Mouse (Mus musculus) spleen, postnatal 10 days (tissue): ENCODE data around the gene Ryr3.

Experiments used
- DNase-seq, 2 experiments: peaks; one replicate each; pipeline ENCODE4 v3.0.0; 2021 to 2022; ENCODE audit warnings: low spot score in 2 of 2

Ryr3 gene

DNA sequence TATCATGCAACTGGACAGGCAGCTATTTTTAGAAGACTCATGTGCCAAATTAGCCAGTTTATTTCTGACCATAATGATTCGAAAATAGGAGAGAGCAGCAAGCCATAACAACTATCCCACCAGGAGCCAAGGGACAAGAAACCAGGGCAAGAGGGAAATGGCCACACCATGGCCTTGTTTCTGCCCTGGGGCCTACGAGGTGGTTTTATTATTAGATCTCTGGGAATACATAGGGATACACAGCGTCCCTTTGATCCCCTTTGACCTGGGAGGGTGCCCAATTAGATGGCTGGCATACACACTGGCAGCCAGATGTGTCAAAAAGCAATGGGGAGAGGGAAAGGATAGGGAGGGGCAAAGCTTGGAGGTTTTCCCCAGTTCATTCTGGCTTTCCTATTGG lies 563.1 kb downstream of the Ryr3 start:
- DNase-seq: no peak

DNA sequence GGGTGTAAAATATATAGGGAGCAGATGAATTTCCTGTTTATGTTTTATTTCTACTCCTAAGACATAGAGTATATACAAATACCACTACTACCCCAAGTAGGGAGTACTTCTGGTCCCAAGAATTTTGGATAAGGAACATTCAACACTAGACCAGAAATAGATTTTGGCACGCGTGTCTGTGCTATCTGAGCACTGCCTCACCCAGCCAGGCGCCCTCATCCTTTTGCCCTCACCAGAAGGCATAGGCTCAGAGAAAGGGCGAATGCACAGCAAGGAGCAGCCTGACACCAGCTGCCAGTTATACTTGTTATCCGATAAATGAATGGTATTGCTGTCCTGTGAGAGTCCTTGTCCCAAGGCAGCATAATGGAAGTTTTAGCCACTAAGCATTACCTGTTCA lies 579.7 kb downstream of the Ryr3 start:
- no peak for DNase-seq

DNA sequence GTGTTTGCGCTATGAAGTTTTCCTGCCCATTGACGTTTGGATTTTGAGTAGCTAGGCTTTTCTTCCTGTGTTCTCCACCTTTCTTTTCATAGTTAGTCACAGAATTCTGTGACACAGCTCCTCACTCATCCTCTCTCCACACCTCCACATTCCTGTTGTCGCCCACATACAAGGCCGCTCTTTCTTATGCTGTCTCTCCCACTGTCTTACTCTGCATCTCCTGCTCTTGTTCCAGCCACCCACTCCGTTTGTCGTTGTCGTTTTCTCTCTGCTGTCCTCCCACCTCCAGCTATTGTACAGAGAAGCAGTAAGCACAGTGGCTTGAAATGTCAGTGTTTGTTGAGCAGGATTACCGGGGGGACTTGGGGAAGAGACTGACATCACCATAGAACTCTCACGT lies 584.4 kb downstream of the Ryr3 start:
- DNase-seq: no peak

DNA sequence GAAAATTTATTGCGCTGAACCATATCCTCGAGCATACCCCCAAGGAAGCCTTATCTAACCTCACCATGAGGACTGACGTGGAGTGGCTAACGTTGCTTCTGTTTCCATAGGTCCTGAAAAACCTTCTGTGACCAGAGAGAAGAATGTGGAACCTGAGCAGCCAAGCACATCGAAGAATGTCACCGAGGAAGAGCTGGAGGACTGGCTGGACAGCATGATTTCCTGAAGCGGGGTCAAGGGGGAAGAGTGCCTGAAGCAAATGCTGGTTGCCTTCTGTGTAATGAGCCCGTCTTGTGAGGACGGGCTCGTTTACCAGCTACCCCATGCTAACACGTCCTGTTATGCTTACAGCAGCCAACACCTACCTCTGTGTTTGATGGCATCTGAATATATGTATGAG lies 586.2 kb downstream of the Ryr3 start:
- no peak for DNase-seq

DNA sequence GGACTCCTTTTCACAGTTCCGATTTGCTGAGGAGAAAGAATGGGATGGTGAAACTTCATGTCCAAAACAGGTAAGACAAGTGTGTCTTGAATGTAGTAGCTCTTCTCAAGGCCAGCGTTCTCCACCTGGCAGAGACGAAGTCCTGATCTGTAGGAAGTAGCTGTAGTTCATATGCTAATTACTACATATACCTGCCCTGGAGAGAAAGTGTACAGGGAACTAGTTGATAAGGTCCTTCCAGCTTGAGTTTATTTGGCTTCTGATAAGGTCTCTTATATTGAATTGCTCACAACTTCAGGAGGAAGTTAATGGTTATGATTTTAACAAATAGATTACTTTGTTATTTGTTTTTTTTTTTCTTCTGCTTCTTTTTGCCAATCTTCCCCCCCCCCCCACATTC lies 591.7 kb downstream of the Ryr3 start:
- DNase-seq: no peak

DNA sequence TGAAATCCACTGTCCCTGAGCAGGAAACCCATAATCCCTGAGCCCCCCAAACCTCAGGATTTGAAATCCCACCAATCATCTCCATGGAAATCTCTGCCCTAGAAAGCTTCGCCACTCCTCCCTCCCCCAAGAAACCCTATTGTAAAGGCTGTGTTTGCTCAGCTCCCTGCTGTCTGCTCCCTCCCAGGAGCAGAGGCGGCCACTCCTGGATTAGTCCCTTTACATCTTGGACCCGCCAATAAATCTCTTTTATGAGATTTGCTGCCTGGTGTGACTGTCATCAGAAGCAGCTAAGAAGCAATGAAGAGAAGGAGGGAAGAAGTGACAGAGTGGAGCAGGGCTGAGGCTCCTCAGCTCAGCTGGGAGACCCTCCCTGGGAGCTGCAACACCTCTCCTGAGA lies 599.7 kb downstream of the Ryr3 start:
- DNase-seq: no peak

DNA sequence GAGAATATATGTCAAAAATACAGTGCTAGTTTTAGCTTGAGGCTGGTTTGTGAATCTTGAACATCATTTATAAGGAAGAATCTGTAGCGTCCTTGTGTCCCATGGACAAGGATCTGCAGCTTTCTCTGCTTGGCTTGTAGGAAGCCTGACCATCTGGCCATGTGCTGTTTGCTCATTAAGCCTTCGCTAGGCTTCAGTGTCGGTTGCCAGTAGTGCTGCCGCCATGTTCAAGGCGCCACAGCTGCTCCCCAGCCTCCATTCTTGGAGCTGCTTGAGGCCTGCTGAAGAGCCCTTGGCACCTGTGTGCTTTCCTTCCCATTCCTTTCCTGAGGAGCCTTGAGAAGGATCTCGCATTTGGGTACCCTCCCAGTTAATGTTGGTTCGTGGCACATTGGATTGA lies 602.5 kb downstream of the Ryr3 start:
- DNase-seq: no peak

DNA sequence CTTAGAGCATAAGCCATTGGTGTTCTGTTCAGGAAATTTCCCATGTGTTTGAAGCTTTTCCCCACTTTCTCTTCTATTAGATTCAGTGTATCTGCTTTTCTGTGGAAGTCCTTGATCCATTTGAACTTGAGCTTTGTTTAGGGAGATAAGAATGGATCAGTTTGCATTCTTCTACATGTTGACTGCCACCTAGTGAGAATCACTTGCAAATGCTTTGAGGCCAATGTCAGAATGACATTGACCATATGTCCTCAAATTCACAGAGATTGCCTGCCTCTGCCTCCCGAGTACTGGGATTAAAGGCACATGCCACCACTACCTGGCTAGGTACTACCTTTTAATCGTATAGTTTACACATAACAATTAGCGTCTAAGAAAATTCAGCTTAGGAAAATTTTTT lies 604.3 kb downstream of the Ryr3 start:
- DNase-seq: no peak

DNA sequence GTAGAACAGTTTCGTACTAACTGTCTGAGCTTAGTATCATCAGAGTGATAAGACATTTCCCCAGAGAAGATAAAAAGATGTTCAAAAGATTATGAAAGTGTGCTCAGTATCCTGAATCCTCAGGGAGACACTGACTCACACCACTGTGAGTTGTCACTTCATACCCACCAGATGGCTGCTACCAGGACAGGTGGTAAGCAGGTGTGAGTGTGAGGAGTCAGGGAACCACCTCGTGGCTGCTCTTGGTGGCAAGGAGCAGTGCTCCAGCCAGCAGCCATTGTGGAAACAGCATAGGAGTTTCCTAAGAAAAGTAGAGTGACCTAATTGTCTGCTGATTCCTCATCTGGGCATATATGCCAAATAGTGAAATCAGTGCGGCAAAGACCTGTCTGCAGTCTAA lies 610.4 kb downstream of the Ryr3 start:
- no peak for DNase-seq

DNA sequence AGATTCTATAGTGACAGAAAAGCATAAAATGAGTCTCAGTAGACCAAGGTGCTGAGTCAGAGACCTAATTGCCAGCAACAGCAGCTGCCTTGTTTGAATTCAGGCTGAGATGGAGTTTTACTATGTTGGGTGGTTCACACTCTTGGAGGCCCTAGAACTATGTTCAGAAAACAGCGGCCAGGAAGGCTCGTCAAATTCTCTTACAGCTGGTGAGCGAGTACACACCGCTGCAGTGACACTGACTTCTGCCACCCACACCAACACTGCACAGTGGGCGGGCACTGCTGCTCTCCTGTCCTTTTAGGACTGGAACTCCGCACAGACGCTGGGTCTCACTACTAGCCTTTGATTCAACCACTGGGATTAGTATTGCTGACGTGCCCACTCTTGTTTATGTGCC lies 614.4 kb downstream of the Ryr3 start:
- no peak for DNase-seq

DNA sequence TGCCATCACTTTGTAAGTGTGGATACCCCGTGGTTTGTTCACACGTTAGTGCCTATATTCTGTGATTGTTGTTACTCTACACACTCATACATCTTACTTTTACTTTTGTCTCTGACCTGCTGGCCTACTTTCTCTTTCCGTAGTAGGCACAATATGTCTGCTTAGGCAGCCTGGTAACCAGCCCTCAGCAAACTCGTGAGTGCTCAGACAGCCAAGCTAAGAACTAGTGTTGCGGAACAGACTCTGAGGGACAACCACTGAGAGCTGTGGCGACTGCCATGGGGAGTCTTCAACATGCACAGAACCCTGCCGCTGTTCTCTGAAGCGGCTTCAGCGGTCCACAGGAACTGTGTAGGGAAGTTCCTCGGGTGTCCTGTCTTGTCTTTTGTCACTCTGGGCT lies 616.7 kb downstream of the Ryr3 start:
- DNase-seq: no peak

DNA sequence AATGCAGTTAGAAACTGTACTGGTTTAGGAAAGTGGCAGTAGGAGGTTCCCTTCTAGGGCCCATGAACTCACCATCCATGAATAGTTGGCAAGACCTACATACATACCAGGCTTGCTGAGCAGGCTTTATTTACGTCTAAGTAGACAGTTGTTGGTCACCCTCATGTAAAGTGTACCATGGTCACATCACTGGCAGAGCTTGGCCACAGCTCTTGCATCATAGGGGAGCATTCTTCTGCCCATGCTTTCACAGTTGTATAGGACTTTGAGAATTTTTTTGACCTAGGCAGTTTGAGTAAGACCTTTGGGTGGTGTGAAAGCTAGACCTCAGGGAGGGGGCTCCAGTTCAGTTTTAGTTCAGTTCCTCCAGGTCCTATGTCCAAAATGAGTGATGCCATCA lies 619.8 kb downstream of the Ryr3 start:
- DNase-seq: no peak

DNA sequence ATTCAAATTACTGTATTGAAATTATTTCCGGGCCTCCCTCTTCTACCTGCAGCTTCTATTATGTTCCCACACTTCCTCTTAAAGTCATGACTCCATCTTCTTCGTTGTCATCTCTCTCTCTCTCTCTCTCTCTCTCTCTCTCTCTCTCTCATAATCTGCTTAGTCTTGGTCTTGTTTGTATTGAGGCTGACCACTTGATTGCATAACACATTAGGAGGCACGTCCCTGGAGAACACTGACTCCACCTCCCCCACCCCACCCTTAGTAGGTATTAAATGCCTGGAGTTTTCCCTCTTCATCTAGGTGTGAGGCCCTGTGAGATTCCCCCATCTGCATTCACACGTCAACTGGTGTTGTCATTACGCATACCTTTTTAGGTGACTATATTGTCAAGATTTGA lies 620.5 kb downstream of the Ryr3 start:
- DNase-seq: no peak

DNA sequence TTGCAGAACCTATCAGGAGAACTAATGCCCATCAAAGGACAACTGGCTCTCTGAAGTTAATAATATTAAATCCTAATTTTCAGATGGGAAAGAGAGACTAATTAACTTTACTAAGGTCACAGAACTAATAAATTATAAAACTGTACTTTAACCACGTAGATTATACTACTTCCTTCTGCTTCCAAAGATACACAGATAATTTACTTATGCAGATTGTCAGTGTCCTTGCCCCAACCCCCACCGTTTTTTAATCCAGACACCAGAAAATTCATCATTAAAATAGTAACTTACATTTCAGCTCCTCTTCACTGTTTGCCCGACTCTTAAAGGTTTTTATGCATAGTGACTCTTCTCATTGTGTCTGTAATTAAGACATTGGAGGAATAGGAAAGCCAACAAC lies 621.1 kb downstream of the Ryr3 start:
- no peak for DNase-seq

DNA sequence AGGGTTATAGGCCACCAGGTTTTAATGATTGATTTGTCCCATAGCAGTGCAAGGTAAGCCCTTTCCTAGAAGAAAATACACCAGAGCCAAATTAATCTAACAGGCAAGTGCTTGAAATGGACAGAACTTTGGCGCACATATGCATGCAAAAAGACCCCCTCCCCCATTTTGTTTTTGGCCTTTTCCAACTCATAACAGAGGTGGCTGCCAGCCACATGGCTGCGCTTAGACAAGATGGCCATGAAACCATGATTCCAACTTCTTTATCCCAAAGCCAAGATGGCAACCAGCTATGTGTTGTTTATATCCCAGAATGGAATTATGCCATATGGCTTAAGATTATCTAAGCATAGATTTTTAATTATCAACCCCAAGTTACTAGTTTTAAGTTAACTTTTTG lies 623.1 kb downstream of the Ryr3 start:
- no peak for DNase-seq

DNA sequence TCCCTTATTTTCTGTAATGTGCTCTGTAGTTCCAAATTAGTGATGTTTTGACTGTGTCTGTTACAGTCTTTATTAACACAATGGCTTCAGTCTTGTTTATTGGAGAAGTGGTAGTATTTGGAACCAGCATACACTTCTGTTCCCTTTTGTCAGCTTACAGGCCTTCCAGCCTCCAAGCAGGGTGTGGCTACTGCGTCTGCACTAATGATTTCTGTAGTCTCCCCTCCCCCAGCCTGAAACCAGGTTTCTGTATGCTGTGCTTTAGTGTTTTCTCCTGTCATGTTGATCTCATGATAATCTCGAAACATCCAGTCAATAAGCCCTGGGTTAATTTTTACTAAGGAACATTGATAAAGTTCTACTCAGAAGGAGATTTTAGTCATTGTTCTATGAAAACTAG lies 623.6 kb downstream of the Ryr3 start:
- DNase-seq: no peak

DNA sequence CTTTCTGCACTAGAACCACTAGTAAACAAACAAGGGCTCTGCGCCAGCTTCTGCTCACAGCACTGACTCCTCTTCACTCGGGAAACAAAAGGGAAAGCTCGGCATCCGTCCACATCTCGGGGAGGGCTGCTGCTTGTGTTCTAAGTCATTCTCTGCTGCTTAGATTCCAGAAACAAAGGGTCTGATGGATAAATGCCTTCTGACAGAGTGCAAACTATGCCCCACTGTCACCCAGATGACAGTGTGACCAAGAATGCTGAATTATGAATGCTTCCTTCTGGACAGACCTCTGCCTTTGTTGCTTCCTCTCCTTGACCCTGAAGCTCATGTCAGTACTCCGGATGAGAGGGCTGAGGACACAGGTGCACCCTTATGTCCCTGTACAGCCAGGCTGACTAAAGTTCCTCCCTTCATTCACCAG lies 625.4 kb downstream of the Ryr3 start:
- no peak for DNase-seq

DNA sequence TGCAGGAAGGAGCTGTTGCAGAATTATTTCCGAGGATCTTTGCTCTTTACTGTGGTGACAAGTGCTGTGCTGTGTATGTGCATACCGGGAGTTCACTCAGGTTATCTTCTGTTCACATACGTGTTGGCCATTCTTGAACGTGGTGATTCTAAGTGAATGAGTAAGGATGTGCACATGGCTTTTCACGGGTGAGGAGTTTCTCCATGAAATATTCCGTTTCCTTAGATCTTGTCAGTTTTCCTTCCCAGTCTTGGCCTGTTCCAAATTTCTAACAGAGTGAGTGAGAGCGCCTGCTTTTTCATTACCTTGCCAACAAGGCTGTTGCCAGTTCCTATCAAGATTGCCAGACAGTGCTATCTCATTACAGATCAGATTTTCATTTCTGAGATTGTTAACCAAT lies 625.9 kb downstream of the Ryr3 start:
- DNase-seq: no peak
